Comparison of ENCODE assay signal across 8 mouse cellular contexts in the genomic region with DNA sequence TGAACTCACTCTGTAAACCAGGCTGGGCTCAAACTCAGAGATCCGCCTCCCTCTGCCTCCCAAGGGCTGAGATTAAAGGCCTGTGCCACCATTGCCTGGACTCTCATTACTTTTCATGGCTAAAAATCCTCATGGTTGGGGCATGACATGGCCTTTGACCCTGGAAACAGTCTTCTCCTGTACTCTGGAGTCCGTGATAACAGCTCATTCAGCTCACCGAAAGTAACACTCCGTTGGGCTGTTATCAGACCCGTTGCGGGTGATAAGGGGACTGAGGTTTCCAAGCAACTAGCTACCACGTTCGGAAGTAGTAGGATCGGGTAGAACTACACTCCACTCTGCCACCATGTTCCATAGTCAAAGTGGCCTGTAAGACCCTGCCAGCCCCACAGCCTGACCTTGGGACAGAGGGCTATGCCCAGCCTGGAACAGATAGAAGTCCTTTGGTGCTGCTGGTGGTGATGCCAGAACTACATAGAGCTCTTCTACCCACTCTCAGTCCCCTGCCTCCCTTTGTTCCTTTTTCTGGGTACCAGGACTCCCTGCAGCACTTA. TPM values are rescaled to one million over a fixed set of nuclear protein-coding genes. Genes with fewer than 3 reads are reported as not detected.
DNase-seq lines count a peak whose midpoint lies in the region; ATAC-seq lines count a peak whose summit lies in the region.
"Had no signal": no experiment of that assay in that cellular context is flagged by ENCODE, and none has a peak within 500 bp of the region (broad histone marks: within the 10 kb centered on the region; RNA-seq: fewer than 3 reads in every experiment).

No protein-coding gene starts in this region.

- ATAC-seq in limb, embryonic 11.5 days (ENCODE audit: insufficient number of reproducible peaks, low FRiP score, low TSS enrichment, low read depth), result no peak
- ATAC-seq in embryonic facial prominence, embryonic 13.5 days (ENCODE audit: insufficient number of reproducible peaks, insufficient read depth, low FRiP score, low TSS enrichment, low read depth), result no peak
- ATAC-seq in intestine, embryonic 15.5 days, result peak; percentile 49
- ATAC-seq in neural tube, embryonic 14.5 days (ENCODE audit: low read depth), result no peak

- no peaks in the 10 kb centered on the region for H3K27me3 ChIP-seq in limb, embryonic 11.5 days (ENCODE audit: control insufficient read depth, insufficient read depth, low read length)
- no peaks in the 10 kb centered on the region for H3K27me3 ChIP-seq in limb, embryonic 10.5 days (ENCODE audit: low read depth, poor library complexity, severe bottlenecking)
- no peaks in the 10 kb centered on the region for H3K27me3 ChIP-seq in embryonic facial prominence, embryonic 13.5 days
- H3K27me3 ChIP-seq in intestine, embryonic 15.5 days (replicated peaks), result no peaks in the 10 kb centered on the region
- no peaks in the 10 kb centered on the region for H3K27me3 ChIP-seq in neural tube, embryonic 14.5 days (ENCODE audit: control insufficient read depth, insufficient read depth, low read length)

- peaks cover 24% of the 10 kb centered on the region for H3K4me1 ChIP-seq in limb, embryonic 11.5 days (ENCODE audit: control insufficient read depth, insufficient read depth, low read length)
- H3K4me1 ChIP-seq in limb, embryonic 10.5 days, result peaks cover 59% of the 10 kb centered on the region
- H3K4me1 ChIP-seq in embryonic facial prominence, embryonic 13.5 days, result peaks cover 62% of the 10 kb centered on the region
- peaks cover 59% of the 10 kb centered on the region for H3K4me1 ChIP-seq in intestine, embryonic 15.5 days (replicated peaks)
- H3K4me1 ChIP-seq in neural tube, embryonic 14.5 days (ENCODE audit: control insufficient read depth, insufficient read depth, low read length), result peaks cover 35% of the 10 kb centered on the region

- DNase-seq in limb, embryonic 11.5 days (ENCODE audit: low spot score), result no peak
- no peak for DNase-seq in limb, embryonic 10.5 days (ENCODE audit: low spot score)
- DNase-seq in gastrocnemius, postnatal 4 days (ENCODE audit: low spot score in 2 of 2), result no peak
- DNase-seq in T-cell, adult 2 months (ENCODE audit: low spot score), result no peak

- H3K36me3 ChIP-seq in limb, embryonic 11.5 days (ENCODE audit: control insufficient read depth, insufficient read depth, low read length), result peaks cover 6% of the 10 kb centered on the region; the same call in 1 of the 2 replicates
- peaks cover 79% of the 10 kb centered on the region for H3K36me3 ChIP-seq in limb, embryonic 10.5 days
- H3K36me3 ChIP-seq in embryonic facial prominence, embryonic 13.5 days, result peaks cover 52% of the 10 kb centered on the region
- H3K36me3 ChIP-seq in intestine, embryonic 15.5 days, result peaks cover 11% of the 10 kb centered on the region; the same call in 1 of the 2 replicates
- H3K36me3 ChIP-seq in neural tube, embryonic 14.5 days (ENCODE audit: control insufficient read depth, insufficient read depth, low read length), result peaks cover 5% of the 10 kb centered on the region

- H3K4me2 ChIP-seq in limb, embryonic 11.5 days (ENCODE audit: low read depth, severe bottlenecking), result no peak overlapping the region
- no peak overlapping the region for H3K4me2 ChIP-seq in embryonic facial prominence, embryonic 13.5 days
- H3K4me2 ChIP-seq in intestine, embryonic 15.5 days (replicated peaks), result peak overlapping the region; percentile 42
- H3K4me2 ChIP-seq in neural tube, embryonic 14.5 days (ENCODE audit: low read depth, low read length), result no peak overlapping the region

- H3K9ac ChIP-seq in limb, embryonic 11.5 days (ENCODE audit: low read length), result no peak overlapping the region
- H3K9ac ChIP-seq in embryonic facial prominence, embryonic 13.5 days, result no peak overlapping the region
- H3K9ac ChIP-seq in intestine, embryonic 15.5 days, result no peak overlapping the region
- H3K9ac ChIP-seq in neural tube, embryonic 14.5 days (replicated peaks; ENCODE audit: low read depth, low read length), result no peak overlapping the region

- H3K27ac ChIP-seq in limb, embryonic 11.5 days (replicated peaks; ENCODE audit: low read depth, low read length), result peak overlapping the region; percentile 36; the same call in 1 of the 2 replicates
- no peak overlapping the region for H3K27ac ChIP-seq in limb, embryonic 10.5 days
- peak overlapping the region; percentile 74 for H3K27ac ChIP-seq in embryonic facial prominence, embryonic 13.5 days
- peak overlapping the region; percentile 72 for H3K27ac ChIP-seq in intestine, embryonic 15.5 days
- H3K27ac ChIP-seq in neural tube, embryonic 14.5 days (ENCODE audit: low read depth, low read length), result peak overlapping the region; percentile 35; the same call in 1 of the 2 replicates

- no peak overlapping the region for H3K4me3 ChIP-seq in limb, embryonic 11.5 days (ENCODE audit: low read depth, low read length)
- no peak overlapping the region for H3K4me3 ChIP-seq in limb, embryonic 10.5 days
- no peak overlapping the region for H3K4me3 ChIP-seq in embryonic facial prominence, embryonic 13.5 days
- no peak overlapping the region for H3K4me3 ChIP-seq in intestine, embryonic 15.5 days (replicated peaks)
- no peak overlapping the region for H3K4me3 ChIP-seq in neural tube, embryonic 14.5 days (ENCODE audit: low read depth, low read length)

- WGBS in limb, embryonic 11.5 days, result 87% methylated on average over 9 of the region's 9 CpGs
- 77% methylated on average over 9 of the region's 9 CpGs for WGBS in limb, embryonic 10.5 days
- 85% methylated on average over 9 of the region's 9 CpGs for WGBS in embryonic facial prominence, embryonic 13.5 days
- 56% methylated on average over 9 of the region's 9 CpGs for WGBS in intestine, embryonic 15.5 days
- WGBS in neural tube, embryonic 14.5 days, result 86% methylated on average over 9 of the region's 9 CpGs

- no peaks in the 10 kb centered on the region for H3K9me3 ChIP-seq in limb, embryonic 11.5 days (ENCODE audit: control insufficient read depth, low read length)
- H3K9me3 ChIP-seq in limb, embryonic 10.5 days (replicated peaks), result no peaks in the 10 kb centered on the region
- no peaks in the 10 kb centered on the region for H3K9me3 ChIP-seq in embryonic facial prominence, embryonic 13.5 days
- H3K9me3 ChIP-seq in intestine, embryonic 15.5 days, result no peaks in the 10 kb centered on the region
- no peaks in the 10 kb centered on the region for H3K9me3 ChIP-seq in neural tube, embryonic 14.5 days (ENCODE audit: control insufficient read depth, low read length)

RNA-seq across cellular contexts. Expression of a gene that starts 5.2 kb away (rescaled TPM):
- 317 and 321 TPM in 2 replicates for polyA plus RNA-seq in limb, embryonic 11.5 days (2014; fragmentation: Nextera tagmentation; extraction: Ambion mirVana)
- 267 and 310 TPM in 2 replicates for polyA plus RNA-seq in limb, embryonic 10.5 days (2016; fragmentation: Nextera tagmentation; extraction: Ambion mirVana)
- 407 and 457 TPM in 2 replicates for polyA plus RNA-seq in embryonic facial prominence, embryonic 13.5 days (2015; fragmentation: Nextera tagmentation; extraction: Ambion mirVana)
- 411 and 413 TPM in 2 replicates for polyA plus RNA-seq in intestine, embryonic 15.5 days (2015; fragmentation: Nextera tagmentation; extraction: Ambion mirVana)
- 456 and 461 TPM in 2 replicates for polyA plus RNA-seq in neural tube, embryonic 14.5 days (2014; fragmentation: Nextera tagmentation; extraction: Ambion mirVana)
- 100 to 1,000 TPM; 347 to 375 TPM for total RNA-seq in gastrocnemius, postnatal 4 days (2021)

RNA-seq across cellular contexts. Expression of a gene that starts 11.3 kb away (rescaled TPM):
- polyA plus RNA-seq in limb, embryonic 11.5 days (2014; fragmentation: Nextera tagmentation; extraction: Ambion mirVana), result 76.9 and 82.1 TPM in 2 replicates
- polyA plus RNA-seq in limb, embryonic 10.5 days (2016; fragmentation: Nextera tagmentation; extraction: Ambion mirVana), result 145 and 157 TPM in 2 replicates
- 98.8 and 105 TPM in 2 replicates for polyA plus RNA-seq in embryonic facial prominence, embryonic 13.5 days (2015; fragmentation: Nextera tagmentation; extraction: Ambion mirVana)
- 76.0 and 76.2 TPM in 2 replicates for polyA plus RNA-seq in intestine, embryonic 15.5 days (2015; fragmentation: Nextera tagmentation; extraction: Ambion mirVana)
- polyA plus RNA-seq in neural tube, embryonic 14.5 days (2014; fragmentation: Nextera tagmentation; extraction: Ambion mirVana), result 51.5 and 71.8 TPM in 2 replicates
- total RNA-seq in gastrocnemius, postnatal 4 days (2021), result 10 to 100 TPM; 24.5 to 26.8 TPM

RNA-seq across cellular contexts. Expression of a gene that starts 36.7 kb away (rescaled TPM):
- 2.4 and 2.9 TPM in 2 replicates for polyA plus RNA-seq in limb, embryonic 11.5 days (2014; fragmentation: Nextera tagmentation; extraction: Ambion mirVana)
- 0.88 and 1.9 TPM in 2 replicates for polyA plus RNA-seq in limb, embryonic 10.5 days (2016; fragmentation: Nextera tagmentation; extraction: Ambion mirVana)
- polyA plus RNA-seq in embryonic facial prominence, embryonic 13.5 days (2015; fragmentation: Nextera tagmentation; extraction: Ambion mirVana), result 7.7 and 9.8 TPM in 2 replicates
- 8.2 and 9.8 TPM in 2 replicates for polyA plus RNA-seq in intestine, embryonic 15.5 days (2015; fragmentation: Nextera tagmentation; extraction: Ambion mirVana)
- 1.6 and 2.1 TPM in 2 replicates for polyA plus RNA-seq in neural tube, embryonic 14.5 days (2014; fragmentation: Nextera tagmentation; extraction: Ambion mirVana)
- total RNA-seq in gastrocnemius, postnatal 4 days (2021), result 10 to 100 TPM in 1 of 2 experiments, 1 to 10 TPM in 1; 10.0 to 10.3 TPM
- total RNA-seq: granulocyte monocyte progenitor cell, adult 5-6 weeks had no signal

RNA-seq across cellular contexts. Expression of a gene that starts 48.4 kb away (rescaled TPM):
- 1.5 and 1.7 TPM in 2 replicates for polyA plus RNA-seq in limb, embryonic 11.5 days (2014; fragmentation: Nextera tagmentation; extraction: Ambion mirVana)
- 0.94 and 1.0 TPM in 2 replicates for polyA plus RNA-seq in limb, embryonic 10.5 days (2016; fragmentation: Nextera tagmentation; extraction: Ambion mirVana)
- polyA plus RNA-seq in embryonic facial prominence, embryonic 13.5 days (2015; fragmentation: Nextera tagmentation; extraction: Ambion mirVana), result 0.69 and 0.84 TPM in 2 replicates
- polyA plus RNA-seq in intestine, embryonic 15.5 days (2015; fragmentation: Nextera tagmentation; extraction: Ambion mirVana), result 7.9 and 9.9 TPM in 2 replicates
- 1.8 and 2.4 TPM in 2 replicates for polyA plus RNA-seq in neural tube, embryonic 14.5 days (2014; fragmentation: Nextera tagmentation; extraction: Ambion mirVana)
- 1 to 10 TPM; 6.0 to 7.7 TPM for total RNA-seq in gastrocnemius, postnatal 4 days (2021)
- total RNA-seq: granulocyte monocyte progenitor cell, adult 5-6 weeks had no signal

RNA-seq across cellular contexts. Expression of a gene that starts 52.9 kb away (rescaled TPM):
- polyA plus RNA-seq in limb, embryonic 11.5 days (2014; fragmentation: Nextera tagmentation; extraction: Ambion mirVana), result 3.8 and 4.8 TPM in 2 replicates
- polyA plus RNA-seq in limb, embryonic 10.5 days (2016; fragmentation: Nextera tagmentation; extraction: Ambion mirVana), result 5.5 TPM in 2 replicates
- 2.6 and 2.8 TPM in 2 replicates for polyA plus RNA-seq in embryonic facial prominence, embryonic 13.5 days (2015; fragmentation: Nextera tagmentation; extraction: Ambion mirVana)
- 2.2 and 2.8 TPM in 2 replicates for polyA plus RNA-seq in intestine, embryonic 15.5 days (2015; fragmentation: Nextera tagmentation; extraction: Ambion mirVana)
- 0.62 and 0.85 TPM in 2 replicates for polyA plus RNA-seq in neural tube, embryonic 14.5 days (2014; fragmentation: Nextera tagmentation; extraction: Ambion mirVana)
- total RNA-seq in gastrocnemius, postnatal 4 days (2021), result under 1 TPM; 0.88 to 0.96 TPM
